Mouse (Mus musculus): ENCODE measurements at regions not wholly inside any gene's neighbourhood (a gene's known extent, or its start where the extent isn't known, plus 50 kb on each side); places are given as distances from the start of the nearest gene placed in this dataset.
"Not testable (repeated sequence)": the region's sequence is repeated elsewhere in the genome, so short reads cannot be mapped to it uniquely, and the experiment has no call there.

DNA sequence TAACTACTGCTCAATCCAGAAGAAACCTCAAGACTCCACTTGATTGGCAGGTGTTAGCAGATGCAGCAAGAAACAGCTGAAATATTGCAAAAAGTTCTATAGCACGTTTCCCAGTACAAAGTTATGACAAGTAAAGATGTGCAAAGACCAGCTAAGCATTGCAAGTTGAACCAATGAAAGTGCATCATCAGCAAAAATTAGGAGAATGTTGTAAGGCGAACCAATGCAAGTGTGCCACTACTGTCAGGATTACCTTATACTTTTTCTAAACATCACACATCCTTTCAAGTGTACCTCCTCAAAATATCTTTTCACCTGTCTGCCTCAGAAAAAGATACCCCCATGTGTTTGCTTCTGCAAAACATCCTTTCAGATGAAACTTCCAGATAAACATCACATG is 244.7 kb downstream of the Slco6d1 start:
- Histone ChIP-seq H3K36me3 (ENCODE audit: control insufficient read depth, insufficient read depth, low read length, poor library complexity, severe bottlenecking) (no peaks in the 10 kb centered on the region), H3K4me3 (ENCODE audit: insufficient read depth in 1 of 2, low read depth in 1 of 2, low read length in 2 of 2, poor library complexity in 1 of 2, severe bottlenecking in 1 of 2) (no peak overlapping the region), H3K27ac (ENCODE audit: insufficient read depth, low read depth, low read length, poor library complexity, severe bottlenecking) (no peak overlapping the region), H3K9ac (ENCODE audit: insufficient read depth, low read depth, low read length, poor library complexity, severe bottlenecking) (no peak overlapping the region), H3K4me1 (ENCODE audit: control insufficient read depth in 2 of 2, insufficient read depth in 2 of 2, low read length in 2 of 2, poor library complexity in 1 of 2) (peaks cover 0 to 2% of the 10 kb centered on the region in 2 experiments; a peak in 1 of 4 replicates), H3K9me3 (ENCODE audit: control insufficient read depth, insufficient read depth, low read depth, low read length) (no peaks in the 10 kb centered on the region)
- in situ Hi-C loops (cut with MboI; ENCODE audit: low sequenced_read_pairs in 2 of 2, unreplicated experiment in 2 of 2), result no loop called here
- no peak for DNase-seq (ENCODE audit: low read depth, low spot score)
- no peak for TF ChIP-seq HCFC1 (IDR thresholded peaks at IDR 0.05; ENCODE audit: borderline replicate concordance, insufficient read depth, low read length)
- TF ChIP-seq MAFK (IDR thresholded peaks at IDR 0.05; ENCODE audit: insufficient read depth, low read depth, low read length), result peak; percentile 87

DNA sequence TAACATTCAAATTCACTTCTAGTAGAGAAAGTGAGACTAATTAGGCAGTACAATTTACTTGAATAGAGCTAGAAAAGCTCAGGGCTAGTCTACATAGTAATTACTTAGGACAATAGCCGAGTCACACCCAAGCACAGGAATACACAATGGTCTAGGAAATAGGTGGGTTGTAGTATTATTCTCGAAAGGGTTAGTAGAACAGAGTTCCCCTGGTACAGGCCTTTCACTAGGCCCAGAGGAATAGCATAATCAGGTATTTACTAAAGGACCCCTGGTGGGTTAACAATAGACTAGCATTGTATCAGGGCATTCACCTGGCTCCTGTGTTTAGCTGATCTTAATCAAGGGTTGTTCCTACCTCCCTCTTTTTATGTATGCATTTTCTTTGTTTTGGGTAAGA is 246.5 kb downstream of the Slco6d1 start:
- H3K36me3 ChIP-seq (ENCODE audit: control insufficient read depth, insufficient read depth, low read length, poor library complexity, severe bottlenecking); H3K4me1 ChIP-seq (ENCODE audit: control insufficient read depth in 2 of 2, insufficient read depth in 2 of 2, low read length in 2 of 2, poor library complexity in 1 of 2); H3K9ac ChIP-seq (ENCODE audit: insufficient read depth, low read depth, low read length, poor library complexity, severe bottlenecking); H3K4me3 ChIP-seq (ENCODE audit: insufficient read depth in 1 of 2, low read depth in 1 of 2, low read length in 2 of 2, poor library complexity in 1 of 2, severe bottlenecking in 1 of 2); H3K9me3 ChIP-seq (ENCODE audit: control insufficient read depth, insufficient read depth, low read depth, low read length); H3K27ac ChIP-seq (ENCODE audit: insufficient read depth, low read depth, low read length, poor library complexity, severe bottlenecking); in situ Hi-C loops (cut with MboI; ENCODE audit: low sequenced_read_pairs in 2 of 2, unreplicated experiment in 2 of 2): not testable (repeated sequence)
- DNase-seq (ENCODE audit: low read depth, low spot score), result peak; percentile 45

DNA sequence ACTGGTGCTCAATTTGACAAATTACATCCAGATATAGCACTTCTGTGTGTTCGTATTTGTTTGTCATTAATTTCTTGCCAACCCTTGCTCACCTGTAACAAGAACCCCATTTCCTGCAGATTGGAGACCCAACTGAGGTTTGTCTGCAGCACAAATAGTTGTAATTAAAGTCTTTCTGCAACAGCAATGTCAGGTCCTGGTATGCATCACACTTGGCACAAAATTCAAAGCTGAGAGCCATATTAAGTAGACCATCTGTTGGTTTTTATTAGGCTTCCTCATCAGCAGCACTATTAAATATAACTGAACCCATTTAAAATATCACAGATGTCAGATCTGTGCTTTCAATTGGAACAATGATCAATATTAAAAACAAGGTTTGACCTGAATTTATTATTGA is 247.0 kb downstream of the Slco6d1 start:
- Histone ChIP-seq H3K36me3 (ENCODE audit: control insufficient read depth, insufficient read depth, low read length, poor library complexity, severe bottlenecking) (no peaks in the 10 kb centered on the region), H3K4me3 (ENCODE audit: insufficient read depth in 1 of 2, low read depth in 1 of 2, low read length in 2 of 2, poor library complexity in 1 of 2, severe bottlenecking in 1 of 2) (no peak overlapping the region), H3K9ac (ENCODE audit: insufficient read depth, low read depth, low read length, poor library complexity, severe bottlenecking) (no peak overlapping the region), H3K27ac (ENCODE audit: insufficient read depth, low read depth, low read length, poor library complexity, severe bottlenecking) (no peak overlapping the region; the same call in 1 of the 2 replicates), H3K4me1 (ENCODE audit: control insufficient read depth in 2 of 2, insufficient read depth in 2 of 2, low read length in 2 of 2, poor library complexity in 1 of 2) (peaks cover 0 to 2% of the 10 kb centered on the region in 2 experiments; a peak in 1 of 4 replicates), H3K9me3 (ENCODE audit: control insufficient read depth, insufficient read depth, low read depth, low read length) (no peaks in the 10 kb centered on the region)
- in situ Hi-C loops (cut with MboI; ENCODE audit: low sequenced_read_pairs in 2 of 2, unreplicated experiment in 2 of 2), result no loop called here
- TF ChIP-seq ZNF384 (IDR thresholded peaks at IDR 0.05; ENCODE audit: low read depth, low read length), result no peak
- no peak for TF ChIP-seq MAFK (IDR thresholded peaks at IDR 0.05; ENCODE audit: insufficient read depth, low read depth, low read length)
- no peak for TF ChIP-seq ZC3H11A (IDR thresholded peaks at IDR 0.05; ENCODE audit: borderline replicate concordance, low read depth, low read length)
- no peak for TF ChIP-seq CHD2 (IDR thresholded peaks at IDR 0.05; ENCODE audit: low read depth, low read length)
- no peak for TF ChIP-seq HCFC1 (IDR thresholded peaks at IDR 0.05; ENCODE audit: borderline replicate concordance, insufficient read depth, low read length)
- DNase-seq (ENCODE audit: low read depth, low spot score), result no peak

DNA sequence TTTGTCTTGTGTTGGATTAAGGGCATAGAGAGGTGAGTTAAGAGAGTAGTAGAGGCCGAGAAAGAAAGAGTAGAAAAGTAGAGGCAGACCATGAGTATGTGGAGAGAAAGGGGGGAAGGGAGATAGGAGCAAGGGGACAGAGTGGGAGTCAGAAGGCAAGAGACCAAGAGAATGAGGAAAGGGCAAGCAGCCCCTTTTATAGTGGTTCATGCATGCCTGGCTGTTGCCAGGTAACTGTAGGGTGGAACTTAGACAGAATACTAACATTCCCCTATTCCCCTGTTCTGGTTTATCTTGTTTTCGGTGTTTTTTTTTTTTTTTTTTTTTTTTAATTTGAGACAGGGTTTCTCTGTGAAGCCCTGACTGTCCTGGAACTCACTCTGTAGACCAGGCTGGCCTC is 247.7 kb downstream of the Slco6d1 start:
- TF ChIP-seq ZNF384 (IDR thresholded peaks at IDR 0.05; ENCODE audit: low read depth, low read length) (no peak), MAFK (IDR thresholded peaks at IDR 0.05; ENCODE audit: insufficient read depth, low read depth, low read length) (no peak), ZC3H11A (IDR thresholded peaks at IDR 0.05; ENCODE audit: borderline replicate concordance, low read depth, low read length) (no peak), HCFC1 (IDR thresholded peaks at IDR 0.05; ENCODE audit: borderline replicate concordance, insufficient read depth, low read length) (no peak), CHD2 (IDR thresholded peaks at IDR 0.05; ENCODE audit: low read depth, low read length) (no peak)

DNA sequence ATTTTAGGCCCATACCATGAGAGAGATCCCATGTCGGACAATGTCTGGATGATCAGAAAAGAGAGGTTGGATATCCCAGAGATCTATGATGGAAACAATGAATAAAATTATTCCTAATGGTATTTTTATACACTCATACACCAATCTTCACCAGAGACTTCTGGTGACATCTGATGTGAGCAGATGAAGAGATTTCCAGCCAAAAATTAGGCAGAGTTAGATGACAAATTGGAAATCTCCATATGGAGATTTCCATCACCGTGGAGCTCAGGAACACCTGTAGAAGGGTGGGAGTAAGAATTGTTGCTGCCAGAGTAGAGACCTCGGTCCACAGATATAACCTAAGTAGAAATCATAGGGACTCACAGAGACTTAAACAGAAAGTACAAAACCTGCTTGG is 257.8 kb downstream of the Slco6d1 start:
- H3K36me3 ChIP-seq (ENCODE audit: control insufficient read depth, insufficient read depth, low read length, poor library complexity, severe bottlenecking), result no peaks in the 10 kb centered on the region
- no peak for TF ChIP-seq MAFK (IDR thresholded peaks at IDR 0.05; ENCODE audit: insufficient read depth, low read depth, low read length)
- TF ChIP-seq ZC3H11A (IDR thresholded peaks at IDR 0.05; ENCODE audit: borderline replicate concordance, low read depth, low read length), result no peak
- no peak for TF ChIP-seq ZNF384 (IDR thresholded peaks at IDR 0.05; ENCODE audit: low read depth, low read length)
- no peak for TF ChIP-seq CHD2 (IDR thresholded peaks at IDR 0.05; ENCODE audit: low read depth, low read length)
- TF ChIP-seq HCFC1 (IDR thresholded peaks at IDR 0.05; ENCODE audit: borderline replicate concordance, insufficient read depth, low read length), result no peak
- no peaks in the 10 kb centered on the region for H3K9me3 ChIP-seq (ENCODE audit: control insufficient read depth, insufficient read depth, low read depth, low read length)
- H3K4me1 ChIP-seq (ENCODE audit: control insufficient read depth in 2 of 2, insufficient read depth in 2 of 2, low read length in 2 of 2, poor library complexity in 1 of 2), result no peaks in the 10 kb centered on the region
- DNase-seq (ENCODE audit: low read depth, low spot score), result no peak
- H3K9ac ChIP-seq (ENCODE audit: insufficient read depth, low read depth, low read length, poor library complexity, severe bottlenecking), result no peak overlapping the region
- no peak overlapping the region for H3K27ac ChIP-seq (ENCODE audit: insufficient read depth, low read depth, low read length, poor library complexity, severe bottlenecking)
- no peak overlapping the region for H3K4me3 ChIP-seq (ENCODE audit: insufficient read depth in 1 of 2, low read depth in 1 of 2, low read length in 2 of 2, poor library complexity in 1 of 2, severe bottlenecking in 1 of 2)
- in situ Hi-C loops (cut with MboI; ENCODE audit: low sequenced_read_pairs in 2 of 2, unreplicated experiment in 2 of 2), result no loop called here

More for the DNA sequence above, 247.7 kb downstream of the Slco6d1 start:
- DNase-seq (ENCODE audit: low read depth, low spot score), result no peak
- H3K4me3 ChIP-seq (ENCODE audit: insufficient read depth in 1 of 2, low read depth in 1 of 2, low read length in 2 of 2, poor library complexity in 1 of 2, severe bottlenecking in 1 of 2), result no peak overlapping the region
- no peak overlapping the region for H3K9ac ChIP-seq (ENCODE audit: insufficient read depth, low read depth, low read length, poor library complexity, severe bottlenecking)
- H3K4me1 ChIP-seq (ENCODE audit: control insufficient read depth in 2 of 2, insufficient read depth in 2 of 2, low read length in 2 of 2, poor library complexity in 1 of 2), result peaks cover 0 to 2% of the 10 kb centered on the region in 2 experiments; a peak in 1 of 4 replicates
- no peaks in the 10 kb centered on the region for H3K36me3 ChIP-seq (ENCODE audit: control insufficient read depth, insufficient read depth, low read length, poor library complexity, severe bottlenecking)
- no peak overlapping the region for H3K27ac ChIP-seq (ENCODE audit: insufficient read depth, low read depth, low read length, poor library complexity, severe bottlenecking)
- in situ Hi-C loops (cut with MboI; ENCODE audit: low sequenced_read_pairs in 2 of 2, unreplicated experiment in 2 of 2), result no loop called here
- no peaks in the 10 kb centered on the region for H3K9me3 ChIP-seq (ENCODE audit: control insufficient read depth, insufficient read depth, low read depth, low read length)

Measured in ES-E14 (cell line).